Mouse (Mus musculus) left cerebral cortex, adult 8-10 months (tissue): ENCODE measurements around the gene Hyou1. TPM values are rescaled to one million over a fixed set of nuclear protein-coding genes. Genes with fewer than 3 reads are reported as not detected.
A peak's percentile ranks its signal among the peaks of the same experiment; 100 is the strongest.
"Not testable (repeated sequence)": the region's sequence is repeated elsewhere in the genome, so short reads cannot be mapped to it uniquely, and the experiment has no call there.

Source experiments
- DNase-seq, 2 experiments: peaks; one replicate each; pipeline ENCODE4 v3.0.0; 2022; ENCODE audit warnings: low spot score in 2 of 2
- total RNA-seq, 4 experiments: library from RNA; stranded (reverse); gene quantifications; 2 replicates each; pipeline ENCODE4 v1.2.4; 2022

Hyou1 gene
- total RNA-seq, 4 experiments from 2014 or later: 106 to 115 (median 112) TPM

DNA sequence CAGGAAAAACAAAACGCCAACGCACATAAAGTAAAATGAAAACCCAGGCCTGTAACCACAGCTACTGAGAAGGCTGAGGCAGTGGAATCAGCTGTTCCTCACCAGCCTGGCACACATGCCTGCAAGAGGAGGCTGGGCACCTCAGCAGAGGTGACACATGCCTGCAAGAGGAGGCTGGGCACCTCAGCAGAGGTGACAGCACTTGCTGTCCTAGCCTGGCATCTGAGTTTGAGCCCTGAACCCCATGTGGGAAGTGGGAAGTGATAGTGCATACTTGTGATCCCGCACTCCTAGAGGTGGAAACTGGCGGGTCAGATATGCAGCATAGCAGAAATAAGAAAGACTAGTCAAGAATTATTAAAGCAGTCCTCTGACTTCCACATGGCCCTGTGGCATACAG lies 27.9 kb upstream of the Hyou1 start:
- DNase-seq: no peak

DNA sequence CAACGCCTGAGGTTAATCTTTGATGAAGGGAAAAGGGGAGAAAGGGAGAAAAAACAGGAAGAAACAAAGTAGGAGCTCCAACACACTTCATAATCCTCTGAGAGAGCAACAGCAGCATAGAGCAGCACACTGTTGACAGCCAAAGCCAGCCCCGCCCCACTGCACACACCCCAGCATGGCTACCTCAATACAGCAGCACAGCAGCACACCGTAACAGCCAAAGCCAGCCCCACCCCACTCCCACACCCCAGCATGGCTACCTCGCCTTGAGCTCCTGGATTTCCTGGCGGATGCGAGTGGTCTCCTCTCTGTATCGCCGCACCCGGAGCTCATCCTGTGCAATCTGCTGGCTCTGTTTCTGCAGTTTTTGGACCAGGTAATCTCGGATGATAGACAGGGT lies 27.0 kb upstream of the Hyou1 start:
- no peak for DNase-seq

- DNase-seq: no peak
These were observed 26.1 kb upstream of the Hyou1 start for GRCm38 (mm10) chr9:44353142-44353541.

DNA sequence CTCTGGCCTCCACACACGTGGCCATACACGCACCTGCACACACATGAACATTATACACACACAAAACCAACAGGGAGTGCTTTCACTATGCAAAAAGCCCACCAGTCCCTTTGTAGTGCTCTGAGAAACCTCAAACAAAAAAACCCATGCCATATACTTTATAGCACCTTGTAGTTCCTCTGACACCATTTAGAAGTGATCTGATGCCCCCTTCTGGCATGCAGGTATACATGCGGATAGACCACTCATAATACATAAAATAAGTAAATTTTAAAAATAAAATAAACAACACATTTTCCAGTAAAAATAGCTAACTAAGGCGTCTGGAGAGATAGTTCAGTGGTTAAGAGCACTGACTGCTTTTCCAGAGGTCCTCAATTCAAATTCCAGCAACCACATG lies 22.1 kb upstream of the Hyou1 start:
- DNase-seq: no peak

GRCm38 (mm10) chr9:44361190-44361917 lies 17.9 kb upstream of the Hyou1 start, which contains the start of gene Vps11:
Gene Vps11, minus strand, starts transcription at chr9:44361670.
- peak; percentile 89 to 91 for DNase-seq

GRCm38 (mm10) chr9:44361931-44362330 lies 17.4 kb upstream of the Hyou1 start:
- not testable (repeated sequence) for DNase-seq

GRCm38 (mm10) chr9:44364480-44364879 lies 14.8 kb upstream of the Hyou1 start:
- DNase-seq: no peak

DNA sequence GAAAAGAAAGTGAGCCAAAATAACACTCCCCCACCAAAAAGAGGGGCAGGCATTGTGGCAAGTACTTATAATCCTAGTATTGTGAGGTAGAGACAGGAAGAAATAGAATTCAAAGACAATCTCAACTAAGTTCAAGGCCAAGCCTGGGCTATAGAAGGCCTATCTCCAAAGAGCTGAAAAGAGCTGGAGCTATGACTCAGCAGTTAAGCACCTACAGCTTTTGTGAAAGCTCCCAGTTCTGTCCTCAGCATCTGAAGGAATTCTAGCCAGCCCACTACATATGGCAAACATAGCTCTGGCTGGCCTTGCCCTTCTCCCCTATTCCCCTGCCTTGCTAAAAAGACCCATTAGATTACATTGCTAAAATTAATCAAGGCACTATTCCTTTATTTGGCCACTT lies 5.9 kb upstream of the Hyou1 start:
- DNase-seq: no peak

DNA sequence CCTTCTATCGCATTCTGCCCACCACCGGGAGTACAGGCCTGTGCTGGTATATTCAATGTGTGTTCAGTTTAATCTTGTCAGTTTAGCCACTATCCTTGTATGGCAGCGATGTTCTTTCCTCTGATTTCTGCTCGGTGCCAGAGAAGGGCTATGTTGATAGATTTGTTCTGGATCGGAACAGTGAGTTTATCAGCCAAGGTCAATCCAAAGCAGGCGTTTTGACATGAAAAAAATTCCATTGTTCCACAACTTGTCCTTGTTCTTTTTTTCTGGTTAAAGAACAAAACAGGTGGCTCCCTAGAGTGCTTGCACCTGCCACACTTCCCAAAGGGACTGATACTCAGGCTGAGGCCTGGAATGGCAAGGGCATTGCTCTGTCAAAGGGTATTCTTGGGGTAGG lies 3.1 kb upstream of the Hyou1 start:
- DNase-seq: no peak

DNA sequence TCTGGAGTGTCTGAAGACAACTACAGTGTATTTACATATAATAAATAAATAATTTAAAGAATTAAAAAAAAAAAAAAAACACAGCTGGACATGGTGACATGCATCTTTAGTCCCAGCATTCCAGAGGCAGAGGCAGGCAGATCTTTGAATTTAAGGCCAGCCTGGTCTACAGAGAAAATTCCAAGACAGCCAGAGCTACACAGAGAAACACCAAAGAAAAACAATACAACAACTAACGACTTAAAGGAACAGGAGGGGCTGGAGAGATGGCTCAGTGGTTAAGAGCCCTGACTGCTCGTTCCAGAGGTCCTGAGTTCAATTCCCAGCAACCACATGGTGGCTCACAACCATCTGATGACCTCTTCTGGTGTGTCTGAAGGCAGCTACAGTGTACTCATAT lies 2.0 kb upstream of the Hyou1 start:
- DNase-seq: not testable (repeated sequence)

DNA sequence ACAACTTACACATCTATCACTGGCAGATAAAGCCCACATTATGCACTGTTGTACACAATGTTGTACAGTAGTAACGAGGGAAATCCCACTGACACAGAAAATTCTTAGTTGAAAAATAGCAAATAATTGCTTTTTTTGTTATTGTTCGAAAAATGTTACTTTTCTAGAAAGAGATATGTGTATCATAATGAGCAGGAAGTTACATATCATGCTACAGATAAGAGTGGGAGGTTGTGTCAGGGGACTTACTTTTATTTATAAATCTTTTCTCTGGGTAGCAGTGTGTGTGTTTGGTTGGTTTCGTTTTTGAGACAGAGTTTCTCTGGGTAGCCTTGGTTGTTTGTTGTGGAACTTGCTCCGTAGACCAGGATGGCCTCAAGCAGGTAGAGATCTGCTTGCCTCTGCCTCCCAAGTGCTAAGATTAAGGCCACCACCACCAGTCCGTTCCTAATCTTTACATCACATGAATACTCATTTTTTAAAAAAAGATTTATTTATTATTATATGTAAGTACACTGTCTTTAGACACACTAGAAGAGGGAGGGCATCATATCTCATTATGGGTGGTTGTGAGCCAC lies 1.0 kb upstream of the Hyou1 start:
- DNase-seq: no peak

GRCm38 (mm10) chr9:44379862-44380261 lies 572 bp downstream of the Hyou1 start:
- DNase-seq: peak in 1 of 2 experiments; percentile 33

GRCm38 (mm10) chr9:44384596-44384995 lies 5.3 kb downstream of the Hyou1 start:
- DNase-seq: no peak

- no peak for DNase-seq
These were observed 7.9 kb downstream of the Hyou1 start for GRCm38 (mm10) chr9:44387221-44387620.

- DNase-seq: no peak
These were observed 10.0 kb downstream of the Hyou1 start for GRCm38 (mm10) chr9:44389273-44389672.

- peak in 1 of 2 experiments; percentile 31 for DNase-seq
These were observed 12.2 kb downstream of the Hyou1 start for GRCm38 (mm10) chr9:44391466-44391865.

GRCm38 (mm10) chr9:44396684-44397411 lies 17.6 kb downstream of the Hyou1 start, which contains the start of gene Slc37a4:
Gene Slc37a4, plus strand, starts transcription at chr9:44396852.
- DNase-seq: peak; percentile 78 to 96

DNA sequence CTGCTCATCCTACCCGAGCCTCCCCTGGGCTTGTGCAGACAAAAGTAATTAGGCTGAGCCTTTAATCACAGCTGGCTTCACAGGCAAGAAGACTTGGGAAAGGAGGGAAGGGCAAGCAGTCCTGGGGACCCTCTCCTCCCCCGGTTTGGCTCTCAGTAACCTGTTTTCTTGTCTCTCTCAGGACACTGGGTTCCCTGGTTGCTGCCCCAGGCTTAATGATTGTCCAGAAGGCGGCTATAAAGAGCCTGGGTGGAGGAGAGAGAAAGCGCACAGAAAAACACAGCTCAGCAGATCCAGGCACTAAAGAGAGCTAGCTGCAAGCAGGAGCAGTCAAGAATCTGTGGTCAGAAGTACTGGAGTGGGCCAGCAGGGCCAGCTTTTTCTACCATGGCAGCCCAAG lies 18.8 kb downstream of the Hyou1 start:
- no peak for DNase-seq

- peak in 1 of 2 experiments; percentile 29 for DNase-seq
These were observed 19.3 kb downstream of the Hyou1 start for GRCm38 (mm10) chr9:44398551-44398950.

DNA sequence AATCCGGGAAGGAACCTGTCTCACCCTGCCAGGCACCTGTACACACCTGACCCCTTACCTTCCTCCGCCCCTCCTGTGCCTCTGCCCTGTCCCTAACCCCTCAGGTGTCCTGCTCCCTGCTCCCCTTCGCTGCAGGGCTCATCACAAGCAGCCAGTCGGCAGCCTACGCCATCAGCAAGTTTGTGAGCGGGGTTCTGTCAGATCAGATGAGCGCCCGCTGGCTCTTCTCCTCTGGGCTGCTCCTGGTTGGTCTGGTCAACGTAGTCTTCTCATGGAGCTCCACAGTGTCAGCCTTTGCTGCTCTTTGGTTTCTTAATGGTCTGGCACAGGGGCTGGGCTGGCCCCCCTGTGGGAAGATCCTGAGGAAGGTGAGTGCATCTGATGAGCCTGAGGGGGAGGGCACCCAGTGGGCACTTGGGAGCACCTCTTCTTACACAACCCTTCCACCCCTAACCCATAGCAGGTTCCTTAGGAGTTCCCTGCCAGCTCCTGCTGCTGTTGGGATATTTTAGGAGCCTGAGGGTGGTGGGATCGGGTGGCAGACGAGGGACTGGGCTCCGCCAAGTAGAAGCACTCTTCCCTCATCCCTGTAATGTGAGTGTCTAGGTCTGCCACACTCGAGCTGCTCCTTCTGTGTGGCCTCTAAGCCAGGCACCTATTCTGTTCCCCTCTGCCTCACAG lies 20.0 kb downstream of the Hyou1 start:
- no peak for DNase-seq

- DNase-seq: no peak
These were observed 20.5 kb downstream of the Hyou1 start for GRCm38 (mm10) chr9:44399795-44400114.

- DNase-seq: no peak
These were observed 21.8 kb downstream of the Hyou1 start for GRCm38 (mm10) chr9:44401081-44401480.
